Mouse (Mus musculus) cerebellum, adult 2 months (tissue): ENCODE data around the gene Vac14.

Experiments
- CTCF ChIP-seq: fragments of 200-500 bp; IDR thresholded peaks from 2 replicates; pipeline ENCODE4 v1.5.1; 2011; ENCODE audit warnings: low read depth, mild to moderate bottlenecking, control low read depth, low read length, moderate library complexity, borderline replicate concordance; ENCODE audit not compliant: insufficient read depth
- POLR2A ChIP-seq: fragments of 200-500 bp; IDR thresholded peaks from 2 replicates; pipeline ENCODE4 v1.6.1; 2011; ENCODE audit warnings: low read length, control low read depth, borderline replicate concordance; ENCODE audit not compliant: insufficient read depth

DNA sequence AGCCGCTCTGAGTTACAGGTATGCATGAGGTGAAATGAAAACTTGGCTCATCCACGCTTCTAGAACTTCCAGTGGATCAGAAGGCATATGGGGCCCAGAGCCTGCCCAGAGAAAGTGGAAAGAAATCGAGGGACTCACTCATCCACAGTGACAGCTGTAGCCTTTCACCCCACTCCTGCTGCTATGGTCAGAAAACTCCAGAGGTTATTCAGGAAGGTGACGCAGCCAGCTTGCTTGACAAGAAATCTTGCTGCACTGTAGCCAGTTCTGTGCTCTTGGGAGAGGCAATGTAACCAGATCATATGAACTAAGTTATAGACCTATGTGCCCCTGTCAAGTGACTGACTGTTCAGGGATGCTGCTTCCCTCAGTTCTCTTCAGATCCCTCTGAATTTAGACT is 77.7 kb downstream of the Vac14 start:
- TF ChIP-seq CTCF (no peak), POLR2A (no peak)
